Mouse (Mus musculus) embryonic facial prominence, embryonic 15.5 days (tissue): Measurements from ENCODE around the gene Tfdp2. TPM values are rescaled to one million over a fixed set of nuclear protein-coding genes. Genes with fewer than 3 reads are reported as not detected.

ENCODE experiments used
- ATAC-seq: fragments of 200-750 bp; cut with Nextera tagmentation; 2 replicates; pipeline ENCODE4 v1.8.0; 2017; ENCODE audit warnings: low read depth, moderate TSS enrichment; ENCODE audit not compliant: insufficient number of reproducible peaks, low FRiP score, low TSS enrichment
- H3K27ac ChIP-seq: fragments of 300-500 bp; sonication (generic); replicated peaks from 2 replicates; pipeline ENCODE4 v1.5.1; 2015; ENCODE audit warnings: mild to moderate bottlenecking, inconsistent platforms
- H3K27me3 ChIP-seq: fragments of 300-500 bp; sonication (generic); 2 replicates; pipeline ENCODE4 v1.6.1; 2015; ENCODE audit warnings: inconsistent platforms
- H3K36me3 ChIP-seq: fragments of 300-500 bp; sonication (generic); 2 replicates; pipeline ENCODE4 v1.6.1; 2015; ENCODE audit warnings: mild to moderate bottlenecking, inconsistent platforms
- H3K4me1 ChIP-seq: fragments of 300-500 bp; sonication (generic); 2 replicates; pipeline ENCODE4 v1.6.1; 2015; ENCODE audit warnings: inconsistent platforms
- H3K4me2 ChIP-seq: fragments of 300-500 bp; sonication (generic); replicated peaks from 2 replicates; pipeline ENCODE4 v1.6.1; 2015; ENCODE audit warnings: mild to moderate bottlenecking, inconsistent platforms
- H3K4me3 ChIP-seq: fragments of 300-500 bp; sonication (generic); replicated peaks from 2 replicates; pipeline ENCODE4 v1.5.1; 2015; ENCODE audit warnings: mild to moderate bottlenecking, inconsistent platforms
- H3K9ac ChIP-seq: fragments of 300-500 bp; sonication (generic); 2 replicates; pipeline ENCODE4 v1.6.1; 2015; ENCODE audit warnings: inconsistent platforms
- H3K9me3 ChIP-seq: fragments of 300-500 bp; sonication (generic); replicated peaks from 2 replicates; pipeline ENCODE4 v1.6.1; 2016; ENCODE audit warnings: inconsistent platforms
- WGBS: fragments of 180-500 bp; shearing (Covaris S2); methylation state at CpG from one replicate; pipeline ENCODE4 v1.1.7; 2015; 5-methylcytosine and 5-hydroxymethylcytosine counted together
- polyA plus RNA-seq: library from polyadenylated mRNA; unstranded; fragments of >200 nt; fragmentation: Nextera tagmentation; extraction: Ambion mirVana; gene quantifications from 2 replicates; pipeline ENCODE4 v1.2.1, GENCODE M21; 2015

Tfdp2 gene
- polyA plus RNA-seq, 1 experiment from 2014 or later = 34.4 TPM

- peaks cover 35% of the 10 kb centered on the region for H3K36me3 ChIP-seq
- 96% methylated on average over 3 of the region's 3 CpGs for WGBS
Observed at GRCm38 (mm10) chr9:96312074-96312473, 116.0 kb downstream of the Tfdp2 start.

DNA sequence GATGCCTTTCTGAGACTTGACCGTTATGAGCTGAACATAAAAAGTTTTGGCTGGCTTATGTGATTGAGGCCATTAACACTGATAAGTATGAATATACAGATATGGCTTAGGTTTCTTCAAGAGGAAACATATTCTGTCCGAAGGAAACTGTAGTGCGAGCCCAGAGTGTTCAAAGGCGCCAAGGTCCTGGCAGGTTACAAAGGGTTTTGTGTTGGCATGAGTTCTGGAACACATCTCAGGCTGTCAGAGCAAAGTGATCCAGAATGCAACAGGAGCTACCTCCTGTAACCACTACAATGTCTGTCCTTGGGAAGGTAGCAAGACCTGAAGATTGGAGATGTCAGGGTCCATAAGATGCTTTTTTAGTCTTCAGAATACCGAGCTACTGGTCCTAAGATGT, 123.3 kb downstream of the Tfdp2 start:
- Histone ChIP-seq H3K4me3 (no peak overlapping the region), H3K9me3 (no peaks in the 10 kb centered on the region), H3K27me3 (no peaks in the 10 kb centered on the region), H3K4me1 (no peaks in the 10 kb centered on the region), H3K9ac (no peak overlapping the region), H3K4me2 (no peak overlapping the region), H3K36me3 (peaks cover 21% of the 10 kb centered on the region), H3K27ac (no peak overlapping the region)
- no peak for ATAC-seq
- 90% methylated on average over 5 of the region's 5 CpGs for WGBS

More at GRCm38 (mm10) chr9:96312074-96312473, 116.0 kb downstream of the Tfdp2 start:
- H3K9me3 ChIP-seq = no peaks in the 10 kb centered on the region
- H3K4me2 ChIP-seq = no peak overlapping the region
- no peaks in the 10 kb centered on the region for H3K27me3 ChIP-seq
- no peak overlapping the region for H3K27ac ChIP-seq
- ATAC-seq = no peak
- H3K4me1 ChIP-seq = no peaks in the 10 kb centered on the region
- H3K9ac ChIP-seq = no peak overlapping the region
- no peak overlapping the region for H3K4me3 ChIP-seq

DNA sequence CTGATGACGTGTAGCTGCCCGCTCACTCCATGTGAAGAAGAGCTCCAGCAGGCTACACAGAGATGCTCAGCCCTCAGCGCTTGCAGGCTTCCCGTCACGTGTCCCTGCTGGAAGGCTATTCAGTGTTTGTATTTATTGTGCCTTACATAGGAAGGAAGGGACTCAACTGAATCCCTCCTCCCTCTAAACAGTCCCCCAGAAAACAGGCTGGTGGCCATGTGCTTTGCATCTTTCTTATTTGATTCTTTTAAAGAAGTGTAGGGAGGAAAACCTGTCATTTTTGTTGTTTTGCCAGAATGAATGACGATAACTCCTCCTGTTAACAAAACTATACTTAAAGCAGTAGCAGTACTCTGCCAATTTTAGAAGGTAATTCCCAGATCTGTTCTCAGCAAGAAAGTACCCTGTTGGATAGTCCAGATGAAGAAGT, 124.5 kb downstream of the Tfdp2 start:
- H3K4me1 ChIP-seq = no peaks in the 10 kb centered on the region
- ATAC-seq = no peak
- no peak overlapping the region for H3K9ac ChIP-seq
- H3K27ac ChIP-seq = no peak overlapping the region
- H3K4me2 ChIP-seq = no peak overlapping the region
- H3K27me3 ChIP-seq = no peaks in the 10 kb centered on the region
- peaks cover 16% of the 10 kb centered on the region for H3K36me3 ChIP-seq
- H3K9me3 ChIP-seq = no peaks in the 10 kb centered on the region
- H3K4me3 ChIP-seq = no peak overlapping the region
- WGBS = 85% methylated on average over 6 of the region's 6 CpGs

- Histone ChIP-seq H3K36me3 (peaks cover 12% of the 10 kb centered on the region), H3K4me2 (no peak overlapping the region), H3K4me1 (peaks cover 6% of the 10 kb centered on the region), H3K9me3 (no peaks in the 10 kb centered on the region), H3K27ac (no peak overlapping the region), H3K27me3 (no peaks in the 10 kb centered on the region), H3K4me3 (no peak overlapping the region), H3K9ac (no peak overlapping the region)
- ATAC-seq = no peak; the same call in 1 of the 2 replicates
- 89% methylated on average over 15 of the region's 15 CpGs for WGBS
Observed at GRCm38 (mm10) chr9:96322411-96323152, 126.5 kb downstream of the Tfdp2 start.

GRCm38 (mm10) chr9:96324502-96324901, 128.4 kb downstream of the Tfdp2 start:
- Histone ChIP-seq H3K4me3 (no peak overlapping the region), H3K27ac (no peak overlapping the region), H3K36me3 (peaks cover 6% of the 10 kb centered on the region; the same call in 1 of the 2 replicates), H3K9ac (no peak overlapping the region), H3K4me1 (peaks cover 6% of the 10 kb centered on the region), H3K4me2 (no peak overlapping the region), H3K27me3 (no peaks in the 10 kb centered on the region), H3K9me3 (no peaks in the 10 kb centered on the region)
- ATAC-seq = no peak
- WGBS = 69% methylated on average over 4 of the region's 4 CpGs

GRCm38 (mm10) chr9:96326496-96326923, 130.4 kb downstream of the Tfdp2 start:
- H3K36me3 ChIP-seq = no peaks in the 10 kb centered on the region
- 57% methylated on average over 6 of the region's 6 CpGs for WGBS
- H3K4me1 ChIP-seq = peaks cover 6% of the 10 kb centered on the region
- no peak for ATAC-seq
- no peaks in the 10 kb centered on the region for H3K9me3 ChIP-seq
- H3K9ac ChIP-seq = no peak overlapping the region
- H3K27ac ChIP-seq = peak overlapping the region; percentile 49; the same call in 1 of the 2 replicates
- no peak overlapping the region for H3K4me3 ChIP-seq
- H3K27me3 ChIP-seq = no peaks in the 10 kb centered on the region
- no peak overlapping the region for H3K4me2 ChIP-seq

DNA sequence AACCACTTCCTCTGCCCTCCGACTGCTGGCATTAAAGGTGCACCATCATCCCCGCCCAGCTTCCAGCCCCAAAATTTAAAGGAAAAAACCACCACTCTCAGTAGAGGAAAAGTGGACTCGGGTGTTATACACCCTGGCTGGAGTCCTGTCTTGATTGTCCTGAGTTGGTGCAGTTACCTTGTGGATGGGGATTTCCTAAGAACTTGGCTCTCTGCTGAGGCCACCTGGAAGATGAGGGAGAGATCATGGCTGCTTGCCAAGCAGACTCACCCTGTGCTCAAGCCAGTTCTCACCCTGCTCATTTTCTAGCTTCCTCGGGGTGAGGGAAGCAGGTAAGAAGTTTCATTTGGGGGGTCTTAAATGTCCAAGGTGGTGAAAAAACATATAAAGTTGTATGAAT, 132.2 kb downstream of the Tfdp2 start:
- Histone ChIP-seq H3K27me3 (no peaks in the 10 kb centered on the region), H3K9me3 (no peaks in the 10 kb centered on the region), H3K27ac (no peak overlapping the region), H3K4me3 (no peak overlapping the region), H3K36me3 (peaks cover 11% of the 10 kb centered on the region; the same call in 1 of the 2 replicates), H3K9ac (no peak overlapping the region), H3K4me1 (peaks cover 6% of the 10 kb centered on the region), H3K4me2 (no peak overlapping the region)
- ATAC-seq = no peak
- 73% methylated on average over 4 of the region's 4 CpGs for WGBS

DNA sequence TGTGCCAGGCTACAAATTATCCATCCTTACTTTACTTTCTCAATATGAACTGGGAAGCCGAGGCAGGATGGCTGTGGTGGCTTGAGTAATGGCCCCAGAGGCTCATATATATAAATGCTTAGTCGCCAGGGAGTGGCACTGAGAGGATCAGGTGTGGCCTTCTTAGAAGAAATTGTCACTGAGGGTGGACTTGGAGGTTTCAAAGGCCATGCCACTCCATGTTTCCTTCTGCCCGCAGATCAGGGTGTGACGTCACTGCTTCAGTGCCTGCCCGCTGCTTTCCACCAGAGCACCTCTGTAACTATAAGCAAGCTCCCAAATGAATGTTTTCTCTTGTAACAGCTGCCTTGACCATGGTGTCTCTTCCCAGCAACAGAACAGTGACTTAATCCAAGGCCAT, 135.1 kb downstream of the Tfdp2 start:
- Histone ChIP-seq H3K4me2 (no peak overlapping the region), H3K36me3 (peaks cover 34% of the 10 kb centered on the region), H3K9me3 (no peaks in the 10 kb centered on the region), H3K4me1 (peaks cover 6% of the 10 kb centered on the region), H3K4me3 (no peak overlapping the region), H3K9ac (no peak overlapping the region), H3K27me3 (no peaks in the 10 kb centered on the region), H3K27ac (no peak overlapping the region)
- WGBS = 92% methylated on average over 5 of the region's 5 CpGs
- no peak for ATAC-seq

DNA sequence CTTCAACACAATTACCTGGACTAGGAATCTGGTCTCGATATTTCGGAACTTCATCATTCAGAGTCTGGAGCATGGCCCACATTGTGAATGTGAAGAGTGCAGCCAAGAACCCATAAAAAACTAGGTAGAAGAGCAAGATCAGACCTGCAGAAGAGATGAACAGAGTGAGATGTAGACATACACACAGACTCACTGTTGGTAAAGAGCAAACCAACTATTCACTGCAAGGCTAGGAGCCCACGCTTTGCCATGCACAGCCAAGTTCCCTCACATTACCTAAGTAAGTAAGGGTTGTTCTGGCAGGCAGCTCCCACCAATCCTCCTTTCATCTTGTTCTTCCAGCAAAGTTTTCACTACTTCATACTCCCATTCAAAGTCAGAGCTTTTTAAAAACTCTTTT, 149.7 kb downstream of the Tfdp2 start:
- Histone ChIP-seq H3K4me3 (no peak overlapping the region), H3K9ac (no peak overlapping the region), H3K4me1 (peaks cover 6% of the 10 kb centered on the region; the same call in 1 of the 2 replicates), H3K4me2 (no peak overlapping the region), H3K27me3 (no peaks in the 10 kb centered on the region), H3K36me3 (peaks cover 27% of the 10 kb centered on the region), H3K9me3 (no peaks in the 10 kb centered on the region), H3K27ac (no peak overlapping the region)
- no peak for ATAC-seq
- 90% methylated on average over 3 of the region's 3 CpGs for WGBS

- WGBS = 86% methylated on average over 5 of the region's 5 CpGs
- ATAC-seq = no peak
- Histone ChIP-seq H3K27me3 (no peaks in the 10 kb centered on the region), H3K9ac (no peak overlapping the region), H3K4me1 (peaks cover 6% of the 10 kb centered on the region; the same call in 1 of the 2 replicates), H3K36me3 (no peaks in the 10 kb centered on the region), H3K4me3 (no peak overlapping the region), H3K4me2 (no peak overlapping the region), H3K9me3 (no peaks in the 10 kb centered on the region), H3K27ac (no peak overlapping the region)
Observed at GRCm38 (mm10) chr9:96348885-96349284, 152.8 kb downstream of the Tfdp2 start.

GRCm38 (mm10) chr9:96350010-96350409, 153.9 kb downstream of the Tfdp2 start:
- WGBS = 33% methylated on average over 4 of the region's 4 CpGs
- H3K4me3 ChIP-seq = no peak overlapping the region
- peaks cover 6% of the 10 kb centered on the region; the same call in 1 of the 2 replicates for H3K4me1 ChIP-seq
- no peak overlapping the region for H3K9ac ChIP-seq
- no peak for ATAC-seq
- H3K36me3 ChIP-seq = no peaks in the 10 kb centered on the region
- H3K27ac ChIP-seq = peak overlapping the region; percentile 24; the same call in 1 of the 2 replicates
- no peaks in the 10 kb centered on the region for H3K9me3 ChIP-seq
- H3K27me3 ChIP-seq = no peaks in the 10 kb centered on the region
- H3K4me2 ChIP-seq = no peak overlapping the region

GRCm38 (mm10) chr9:96350476-96350875, 154.4 kb downstream of the Tfdp2 start:
- H3K36me3 ChIP-seq = no peaks in the 10 kb centered on the region
- no peak overlapping the region for H3K4me2 ChIP-seq
- H3K9ac ChIP-seq = no peak overlapping the region
- WGBS = 58% methylated on average over 3 of the region's 3 CpGs
- 0 out of 2 replicates have a peak overlapping the region, but pooled peaks have one; percentile 24 for H3K27ac ChIP-seq
- H3K4me1 ChIP-seq = peaks cover 6% of the 10 kb centered on the region; the same call in 1 of the 2 replicates
- no peak for ATAC-seq
- no peak overlapping the region for H3K4me3 ChIP-seq
- no peaks in the 10 kb centered on the region for H3K27me3 ChIP-seq
- H3K9me3 ChIP-seq = no peaks in the 10 kb centered on the region
